Mouse (Mus musculus): ENCODE measurements at regions not wholly inside any gene's neighbourhood (a gene's known extent, or its start where the extent isn't known, plus 50 kb on each side); places are given as distances from the start of the nearest gene placed in this dataset.

DNA sequence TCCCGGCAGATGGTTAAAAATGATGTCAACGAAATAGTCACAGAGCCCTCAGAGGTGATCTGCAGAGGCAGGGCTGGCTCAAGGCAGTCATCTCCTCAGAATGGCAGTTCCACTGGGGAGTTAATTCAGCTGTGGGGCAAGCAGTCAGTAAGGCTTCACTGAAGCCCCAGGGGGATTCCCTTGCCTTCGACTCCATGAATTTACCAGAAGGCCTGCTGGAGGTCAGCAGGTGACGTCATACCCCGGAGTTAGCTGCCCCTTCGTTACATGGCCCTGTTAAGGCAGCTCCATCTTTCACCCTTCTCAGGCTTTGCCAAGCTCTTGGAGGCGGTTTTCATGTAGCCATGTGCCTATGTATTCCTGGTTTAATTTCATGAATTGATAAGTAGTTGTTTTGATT is 178.6 kb downstream of the Fam43a start:
- no peak overlapping the region for H3K27ac ChIP-seq (ENCODE audit: low read depth, low read length)
- 80% methylated on average over 7 of the region's 7 CpGs for WGBS
- no peak for ATAC-seq
- H3K36me3 ChIP-seq (ENCODE audit: control insufficient read depth, insufficient read depth) = no peaks in the 10 kb centered on the region
- no peak overlapping the region for H3K4me2 ChIP-seq (replicated peaks; ENCODE audit: low read depth)
- H3K9ac ChIP-seq (ENCODE audit: low read depth, low read length) = no peak overlapping the region
- H3K9me3 ChIP-seq (ENCODE audit: control insufficient read depth) = no peaks in the 10 kb centered on the region
- peaks cover 11% of the 10 kb centered on the region for H3K4me1 ChIP-seq (replicated peaks; ENCODE audit: control insufficient read depth, insufficient read depth, low read length)
- no peaks in the 10 kb centered on the region for H3K27me3 ChIP-seq (replicated peaks; ENCODE audit: control insufficient read depth, insufficient read depth, low read length)
- H3K4me3 ChIP-seq (ENCODE audit: low read depth, low read length) = no peak overlapping the region
- no peak for TF ChIP-seq CTCF (IDR thresholded peaks at IDR 0.05; ENCODE audit: low read depth)

DNA sequence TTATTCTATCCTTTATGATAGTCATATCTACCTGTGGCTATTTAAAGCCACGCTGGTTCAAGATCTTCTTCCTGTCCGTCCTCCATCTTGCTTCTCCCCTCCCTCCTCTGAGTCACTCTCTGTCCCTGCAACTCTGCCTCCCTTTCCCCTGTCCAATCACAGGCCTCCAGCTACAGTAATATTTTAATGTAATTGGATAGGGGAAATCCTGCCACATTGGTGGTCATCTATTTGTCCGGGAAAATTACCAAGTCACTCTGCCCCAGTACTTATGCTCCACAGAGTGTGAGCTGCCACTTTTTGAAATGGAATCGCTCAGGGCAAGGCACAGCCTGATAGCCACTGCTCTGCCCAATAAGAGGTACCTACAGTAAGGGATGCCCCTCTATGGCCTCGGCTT is 179.4 kb downstream of the Fam43a start:
- Histone ChIP-seq H3K4me2 (replicated peaks; ENCODE audit: low read depth) (no peak overlapping the region), H3K27ac (ENCODE audit: low read depth, low read length) (no peak overlapping the region), H3K27me3 (replicated peaks; ENCODE audit: control insufficient read depth, insufficient read depth, low read length) (no peaks in the 10 kb centered on the region), H3K36me3 (ENCODE audit: control insufficient read depth, insufficient read depth) (no peaks in the 10 kb centered on the region), H3K9me3 (ENCODE audit: control insufficient read depth) (no peaks in the 10 kb centered on the region), H3K4me1 (replicated peaks; ENCODE audit: control insufficient read depth, insufficient read depth, low read length) (peaks cover 11% of the 10 kb centered on the region), H3K9ac (ENCODE audit: low read depth, low read length) (no peak overlapping the region), H3K4me3 (ENCODE audit: low read depth, low read length) (no peak overlapping the region)
- 80% methylated on average over 5 of the region's 5 CpGs for WGBS
- ATAC-seq = no peak
- TF ChIP-seq CTCF (IDR thresholded peaks at IDR 0.05; ENCODE audit: low read depth) = no peak

DNA sequence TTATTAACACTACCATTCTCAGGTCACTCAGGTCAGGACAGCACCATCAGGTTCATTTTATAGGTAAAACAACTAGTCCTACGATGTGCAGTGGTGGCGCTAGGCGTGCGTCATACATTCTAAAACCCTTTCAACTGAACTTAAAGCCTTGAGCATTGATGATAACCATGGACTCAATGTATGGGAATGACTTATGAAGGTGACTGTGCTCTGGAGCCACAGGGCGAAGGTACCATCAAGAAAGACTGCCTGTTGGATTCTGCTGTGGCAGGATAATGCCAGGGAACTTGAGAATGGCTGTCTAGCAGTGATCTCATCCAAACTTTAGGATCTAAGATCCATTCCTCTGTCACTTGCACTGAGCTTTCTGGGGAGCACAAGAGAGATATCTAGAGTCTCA is 184.7 kb downstream of the Fam43a start:
- TF ChIP-seq CTCF (IDR thresholded peaks at IDR 0.05; ENCODE audit: low read depth) = no peak
- WGBS = 94% methylated on average over 5 of the region's 5 CpGs
- Histone ChIP-seq H3K36me3 (ENCODE audit: control insufficient read depth, insufficient read depth) (no peaks in the 10 kb centered on the region), H3K27ac (ENCODE audit: low read depth, low read length) (no peak overlapping the region), H3K4me3 (ENCODE audit: low read depth, low read length) (no peak overlapping the region), H3K9me3 (ENCODE audit: control insufficient read depth) (no peaks in the 10 kb centered on the region), H3K4me1 (replicated peaks; ENCODE audit: control insufficient read depth, insufficient read depth, low read length) (0 out of 2 replicates have a peak, but pooled peaks cover 5% of the 10 kb centered on the region), H3K27me3 (replicated peaks; ENCODE audit: control insufficient read depth, insufficient read depth, low read length) (no peaks in the 10 kb centered on the region), H3K4me2 (replicated peaks; ENCODE audit: low read depth) (no peak overlapping the region), H3K9ac (ENCODE audit: low read depth, low read length) (no peak overlapping the region)
- no peak for ATAC-seq

DNA sequence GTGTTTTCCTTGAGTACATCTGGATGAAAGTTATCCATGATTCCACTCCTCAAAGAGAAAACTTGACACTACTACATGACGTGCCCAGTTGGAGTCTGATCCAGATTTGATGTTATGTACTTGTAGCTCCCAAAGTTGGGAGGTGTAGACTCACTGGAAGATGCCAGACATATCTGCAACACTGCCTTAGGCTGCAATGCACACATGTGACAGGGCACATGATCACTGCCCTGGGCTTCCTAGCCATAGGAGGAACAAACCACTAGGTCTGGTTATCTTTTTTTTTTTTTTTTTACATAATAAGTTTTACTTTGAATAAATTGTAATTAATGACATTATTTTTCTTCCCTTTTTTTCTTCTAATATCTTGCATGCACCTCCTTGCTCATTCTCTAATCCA is 185.4 kb downstream of the Fam43a start:
- H3K27me3 ChIP-seq (replicated peaks; ENCODE audit: control insufficient read depth, insufficient read depth, low read length) = no peaks in the 10 kb centered on the region
- no peaks in the 10 kb centered on the region for H3K36me3 ChIP-seq (ENCODE audit: control insufficient read depth, insufficient read depth)
- no peak overlapping the region for H3K9ac ChIP-seq (ENCODE audit: low read depth, low read length)
- no peaks in the 10 kb centered on the region for H3K9me3 ChIP-seq (ENCODE audit: control insufficient read depth)
- no peak for ATAC-seq
- H3K27ac ChIP-seq (ENCODE audit: low read depth, low read length) = no peak overlapping the region
- 91% methylated on average over 1 of the region's 1 CpGs for WGBS
- no peak overlapping the region for H3K4me3 ChIP-seq (ENCODE audit: low read depth, low read length)
- no peak overlapping the region for H3K4me2 ChIP-seq (replicated peaks; ENCODE audit: low read depth)
- H3K4me1 ChIP-seq (replicated peaks; ENCODE audit: control insufficient read depth, insufficient read depth, low read length) = peaks cover 5% of the 10 kb centered on the region; the same call in 1 of the 2 replicates
- no peak for TF ChIP-seq CTCF (IDR thresholded peaks at IDR 0.05; ENCODE audit: low read depth)

DNA sequence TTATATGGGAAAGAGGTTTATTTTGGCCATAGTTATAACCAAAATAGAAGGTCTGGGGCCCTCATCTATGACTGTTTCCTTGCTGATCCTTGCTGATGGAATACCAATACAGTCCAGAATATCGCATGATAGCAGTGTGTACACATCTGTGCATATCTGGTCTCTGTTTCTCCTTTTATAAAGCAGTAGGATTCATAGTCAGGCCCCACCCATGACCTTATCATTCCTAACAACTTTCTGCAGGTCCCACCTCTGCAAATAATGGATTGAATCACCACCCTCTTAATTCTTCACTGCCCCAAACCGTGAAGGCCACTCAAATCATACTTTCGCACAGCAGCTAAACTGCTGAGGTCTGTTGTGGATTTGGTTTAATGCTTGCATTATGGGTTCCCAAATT is 186.5 kb downstream of the Fam43a start:
- Histone ChIP-seq H3K36me3 (ENCODE audit: control insufficient read depth, insufficient read depth) (no peaks in the 10 kb centered on the region), H3K27ac (ENCODE audit: low read depth, low read length) (no peak overlapping the region), H3K4me2 (replicated peaks; ENCODE audit: low read depth) (no peak overlapping the region), H3K4me1 (replicated peaks; ENCODE audit: control insufficient read depth, insufficient read depth, low read length) (peaks cover 15% of the 10 kb centered on the region), H3K9me3 (ENCODE audit: control insufficient read depth) (no peaks in the 10 kb centered on the region), H3K27me3 (replicated peaks; ENCODE audit: control insufficient read depth, insufficient read depth, low read length) (no peaks in the 10 kb centered on the region), H3K4me3 (ENCODE audit: low read depth, low read length) (no peak overlapping the region), H3K9ac (ENCODE audit: low read depth, low read length) (no peak overlapping the region)
- no peak for ATAC-seq
- TF ChIP-seq CTCF (IDR thresholded peaks at IDR 0.05; ENCODE audit: low read depth) = no peak
- WGBS = 76% methylated on average over 3 of the region's 3 CpGs

DNA sequence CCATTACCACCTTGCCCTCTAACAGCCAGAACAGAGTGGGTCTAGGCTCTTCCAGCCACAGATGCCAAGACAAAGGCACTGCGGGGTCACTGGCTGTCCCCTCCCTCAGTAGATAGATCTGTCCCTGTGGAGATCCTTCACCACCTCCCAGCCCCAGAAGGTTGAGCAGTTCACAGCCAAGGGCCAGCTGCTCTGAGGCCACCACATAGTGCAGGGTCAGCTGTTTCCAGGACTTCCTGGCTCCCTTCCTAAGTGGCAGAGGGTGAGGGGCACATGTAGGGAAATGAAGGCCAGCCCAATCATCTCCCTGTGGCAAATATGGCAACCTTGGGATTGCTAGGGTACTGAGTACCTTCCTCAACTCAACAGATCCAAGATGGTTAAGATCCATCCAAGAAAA is 187.8 kb downstream of the Fam43a start:
- 89% methylated on average over 1 of the region's 1 CpGs for WGBS
- no peaks in the 10 kb centered on the region for H3K36me3 ChIP-seq (ENCODE audit: control insufficient read depth, insufficient read depth)
- H3K9me3 ChIP-seq (ENCODE audit: control insufficient read depth) = no peaks in the 10 kb centered on the region
- no peak overlapping the region for H3K4me3 ChIP-seq (ENCODE audit: low read depth, low read length)
- ATAC-seq = no peak
- TF ChIP-seq CTCF (IDR thresholded peaks at IDR 0.05; ENCODE audit: low read depth) = no peak
- no peaks in the 10 kb centered on the region for H3K27me3 ChIP-seq (replicated peaks; ENCODE audit: control insufficient read depth, insufficient read depth, low read length)
- peaks cover 19% of the 10 kb centered on the region for H3K4me1 ChIP-seq (replicated peaks; ENCODE audit: control insufficient read depth, insufficient read depth, low read length)
- H3K27ac ChIP-seq (ENCODE audit: low read depth, low read length) = no peak overlapping the region
- H3K4me2 ChIP-seq (replicated peaks; ENCODE audit: low read depth) = no peak overlapping the region
- no peak overlapping the region for H3K9ac ChIP-seq (ENCODE audit: low read depth, low read length)

DNA sequence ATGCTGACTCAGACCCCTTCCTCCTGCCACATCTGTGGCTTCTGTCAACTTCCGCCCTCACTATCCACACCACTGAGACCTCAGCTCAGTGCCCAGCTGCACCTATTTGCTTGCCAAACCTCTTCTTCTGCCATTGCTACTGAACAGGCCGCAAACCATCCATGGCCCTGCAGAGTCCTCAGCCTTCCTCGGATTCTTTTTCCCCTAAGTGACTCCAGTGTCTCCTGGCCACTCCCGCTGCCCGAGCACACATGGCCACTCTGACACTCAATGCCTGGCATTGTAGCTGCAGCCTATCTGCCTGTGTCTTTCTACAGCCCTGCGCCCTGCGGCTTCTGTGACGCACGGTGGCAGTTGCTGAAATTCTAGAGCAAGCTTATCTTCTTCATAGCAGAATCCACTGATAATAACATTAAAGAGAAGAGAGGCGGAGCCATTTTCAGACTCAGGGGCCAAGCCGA is 188.8 kb downstream of the Fam43a start:
- no peak for ATAC-seq
- no peak overlapping the region for H3K9ac ChIP-seq (ENCODE audit: low read depth, low read length)
- no peaks in the 10 kb centered on the region for H3K9me3 ChIP-seq (ENCODE audit: control insufficient read depth)
- H3K4me2 ChIP-seq (replicated peaks; ENCODE audit: low read depth) = no peak overlapping the region
- no peaks in the 10 kb centered on the region for H3K27me3 ChIP-seq (replicated peaks; ENCODE audit: control insufficient read depth, insufficient read depth, low read length)
- H3K4me3 ChIP-seq (ENCODE audit: low read depth, low read length) = no peak overlapping the region
- TF ChIP-seq CTCF (IDR thresholded peaks at IDR 0.05; ENCODE audit: low read depth) = no peak
- H3K36me3 ChIP-seq (ENCODE audit: control insufficient read depth, insufficient read depth) = no peaks in the 10 kb centered on the region
- peaks cover 20% of the 10 kb centered on the region for H3K4me1 ChIP-seq (replicated peaks; ENCODE audit: control insufficient read depth, insufficient read depth, low read length)
- H3K27ac ChIP-seq (ENCODE audit: low read depth, low read length) = no peak overlapping the region
- WGBS = 56% methylated on average over 11 of the region's 11 CpGs

All from intestine, postnatal 0 days (tissue).